Mouse (Mus musculus): Measurements from ENCODE around the gene Tnrc6b.

Gene Tnrc6b

GRCm38 (mm10) chr15:80736553-80736952 is 25.4 kb downstream of the Tnrc6b start:
- no peak for DNase-seq (ENCODE audit: low spot score in 2 of 2)

- DNase-seq (ENCODE audit: low spot score in 2 of 2), result no peak
Observed at GRCm38 (mm10) chr15:80738244-80738643, 27.1 kb downstream of the Tnrc6b start.

GRCm38 (mm10) chr15:80739972-80740371 is 28.9 kb downstream of the Tnrc6b start:
- DNase-seq (ENCODE audit: low spot score in 2 of 2), result no peak

- DNase-seq (ENCODE audit: low spot score in 2 of 2), result no peak
Observed at GRCm38 (mm10) chr15:80741836-80742235, 30.7 kb downstream of the Tnrc6b start.

- DNase-seq (ENCODE audit: low spot score in 2 of 2), result no peak
Observed at GRCm38 (mm10) chr15:80742991-80743474, 31.9 kb downstream of the Tnrc6b start.

GRCm38 (mm10) chr15:80743606-80744005 is 32.5 kb downstream of the Tnrc6b start:
- DNase-seq (ENCODE audit: low spot score in 2 of 2), result no peak

GRCm38 (mm10) chr15:80744667-80745422 is 33.7 kb downstream of the Tnrc6b start:
- no peak for DNase-seq (ENCODE audit: low spot score in 2 of 2)

- DNase-seq (ENCODE audit: low spot score in 2 of 2), result no peak
Observed at GRCm38 (mm10) chr15:80748979-80749378, 37.9 kb downstream of the Tnrc6b start.

- peak in 1 of 2 experiments; percentile 35 for DNase-seq (ENCODE audit: low spot score in 2 of 2)
Observed at GRCm38 (mm10) chr15:80753351-80753750, 42.2 kb downstream of the Tnrc6b start.

GRCm38 (mm10) chr15:80754103-80754502 is 43.0 kb downstream of the Tnrc6b start:
- no peak for DNase-seq (ENCODE audit: low spot score in 2 of 2)

- no peak for DNase-seq (ENCODE audit: low spot score in 2 of 2)
Observed at GRCm38 (mm10) chr15:80759451-80759850, 48.3 kb downstream of the Tnrc6b start.

GRCm38 (mm10) chr15:80760504-80760903 is 49.4 kb downstream of the Tnrc6b start:
- no peak for DNase-seq (ENCODE audit: low spot score in 2 of 2)

- DNase-seq (ENCODE audit: low spot score in 2 of 2), result no peak
Observed at GRCm38 (mm10) chr15:80760935-80761334, 49.8 kb downstream of the Tnrc6b start.

- DNase-seq (ENCODE audit: low spot score in 2 of 2), result no peak
Observed at GRCm38 (mm10) chr15:80762621-80763020, 51.5 kb downstream of the Tnrc6b start.

GRCm38 (mm10) chr15:80764666-80765065 is 53.6 kb downstream of the Tnrc6b start:
- no peak for DNase-seq (ENCODE audit: low spot score in 2 of 2)

GRCm38 (mm10) chr15:80765381-80765780 is 54.3 kb downstream of the Tnrc6b start:
- no peak for DNase-seq (ENCODE audit: low spot score in 2 of 2)

- DNase-seq (ENCODE audit: low spot score in 2 of 2), result no peak
Observed at GRCm38 (mm10) chr15:80768216-80768615, 57.1 kb downstream of the Tnrc6b start.

GRCm38 (mm10) chr15:80771926-80772441 is 60.9 kb downstream of the Tnrc6b start:
- DNase-seq (ENCODE audit: low spot score in 2 of 2), result no peak

GRCm38 (mm10) chr15:80774666-80775065 is 63.6 kb downstream of the Tnrc6b start:
- DNase-seq (ENCODE audit: low spot score in 2 of 2), result no peak

- no peak for DNase-seq (ENCODE audit: low spot score in 2 of 2)
Observed at GRCm38 (mm10) chr15:80779006-80779405, 67.9 kb downstream of the Tnrc6b start.

- DNase-seq (ENCODE audit: low spot score in 2 of 2), result no peak
Observed at GRCm38 (mm10) chr15:80780154-80780751, 69.1 kb downstream of the Tnrc6b start.

GRCm38 (mm10) chr15:80781218-80781806 is 70.2 kb downstream of the Tnrc6b start:
- DNase-seq (ENCODE audit: low spot score in 2 of 2), result no peak

- no peak for DNase-seq (ENCODE audit: low spot score in 2 of 2)
Observed at GRCm38 (mm10) chr15:80784553-80784971, 73.4 kb downstream of the Tnrc6b start.

Data from right cerebral cortex, postnatal 10 days (tissue).